Mouse (Mus musculus) fibroblast of lung, adult 2 months (primary cell): ENCODE measurements around the gene Calb2.

Experiments used
- DNase-seq: peaks from one replicate; pipeline ENCODE4 v3.0.0-alpha.2; 2011; ENCODE audit warnings: low read depth

The Calb2 gene

DNA sequence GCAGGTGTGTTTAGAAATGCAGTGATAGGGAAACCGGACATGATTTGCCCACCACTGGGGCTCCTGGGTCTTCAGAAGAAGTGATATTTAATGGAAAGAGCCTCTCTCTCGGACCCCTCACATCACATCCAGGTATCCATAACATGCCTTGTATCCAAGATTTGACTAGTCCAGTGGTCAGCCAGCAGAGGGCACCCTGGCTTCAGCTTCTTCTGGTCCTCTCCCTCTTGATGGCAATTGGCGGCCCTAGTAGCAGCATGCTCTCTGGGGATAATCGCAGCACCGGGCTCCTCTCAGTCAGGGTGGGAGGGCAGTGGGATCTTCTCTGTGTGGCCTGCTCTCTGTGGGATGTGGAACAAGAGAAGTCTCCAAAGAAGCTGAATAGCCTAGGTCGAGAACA, 48.3 kb downstream of the Calb2 start:
- DNase-seq = no peak

DNA sequence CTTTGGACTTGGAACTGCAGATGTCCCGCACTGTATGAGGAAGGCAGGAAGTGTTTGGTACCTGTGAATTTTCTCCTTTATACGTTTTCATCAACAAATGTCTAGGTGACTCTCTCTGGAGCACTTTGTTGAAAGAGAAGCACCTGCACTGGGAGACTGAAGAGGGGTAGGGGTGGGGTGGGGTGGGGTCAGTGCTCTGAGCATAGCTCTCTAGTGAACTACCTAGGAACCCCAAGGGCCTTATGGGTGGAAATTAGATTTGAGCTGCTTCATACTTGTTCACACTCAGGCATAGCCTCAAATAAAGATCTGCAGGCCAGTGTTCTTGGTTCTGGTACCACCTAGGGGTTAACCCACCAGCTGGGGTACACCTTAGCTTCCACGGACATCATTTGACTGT, 65.4 kb downstream of the Calb2 start, which contains the start of gene Gm17720:
Gene Gm17720 (minus strand): TSS at position 101 of the 400 bp plus-strand sequence.
- DNase-seq = no peak

DNA sequence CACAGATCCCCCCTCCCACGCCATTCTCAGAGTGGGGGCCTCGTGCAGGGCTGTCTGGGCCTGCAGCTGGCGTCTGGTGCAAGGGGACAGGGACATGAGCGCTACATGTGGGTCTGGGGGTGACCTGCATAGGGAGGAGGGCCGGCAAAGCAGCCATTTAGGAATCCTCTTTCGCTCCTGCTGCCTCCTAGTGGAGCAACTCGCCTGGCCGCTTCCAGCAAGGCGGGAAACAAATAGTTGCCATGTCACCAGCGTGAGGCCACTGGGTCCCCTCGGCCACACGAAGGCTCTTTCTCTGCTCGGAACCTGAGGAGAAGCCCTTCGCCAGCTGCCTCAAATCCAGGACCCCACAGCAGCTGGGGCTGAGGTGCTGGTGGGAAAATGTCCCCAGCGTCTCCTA, 66.3 kb downstream of the Calb2 start:
- DNase-seq = no peak

DNA sequence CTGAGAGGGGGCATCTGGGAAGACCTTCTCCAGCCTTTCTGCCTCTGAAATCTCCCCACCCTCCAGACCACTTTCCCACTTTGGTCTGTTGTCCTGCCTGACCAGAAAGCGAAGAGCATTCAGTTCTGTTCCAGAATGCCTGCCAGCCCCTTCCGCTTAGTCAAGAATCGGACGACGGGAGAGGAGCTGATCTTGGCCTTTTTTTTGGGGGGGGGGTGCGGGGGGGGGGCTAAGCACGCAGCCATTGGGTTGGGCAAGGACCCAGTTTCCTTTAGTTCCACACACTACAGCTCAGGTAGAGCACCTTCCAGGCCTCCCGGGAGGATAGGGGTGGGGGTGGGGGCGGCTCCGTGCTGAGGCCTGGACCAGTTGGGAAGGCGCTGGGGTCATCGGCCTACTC, 67.1 kb downstream of the Calb2 start, which contains the start of gene Gm21964:
Gene Gm21964 (plus strand): TSS at position 301 of the 400 bp plus-strand sequence.
- DNase-seq = no peak

DNA sequence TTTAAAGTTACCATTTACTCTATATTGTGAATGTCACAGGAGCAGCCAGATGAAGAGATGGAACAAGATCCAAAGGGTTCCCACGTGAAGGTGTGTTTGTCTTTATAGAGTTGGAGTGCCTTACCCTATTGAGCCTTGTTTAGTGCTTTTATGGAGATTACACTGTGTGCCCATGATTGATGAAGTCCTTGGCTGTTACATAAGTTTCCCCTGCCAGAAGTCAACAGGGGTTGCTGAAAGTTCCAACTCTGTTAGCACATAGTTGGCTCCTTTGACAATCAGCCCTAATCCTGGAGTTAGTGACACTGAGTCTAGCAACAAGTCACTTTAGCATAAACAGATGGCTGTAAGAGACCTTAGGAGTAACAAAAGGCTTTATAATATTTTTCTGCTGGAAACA, 76.1 kb downstream of the Calb2 start:
- no peak for DNase-seq
